Mouse (Mus musculus) kidney, embryonic 15.5 days (tissue): Measurements from ENCODE around the gene Ighmbp2. TPM values are rescaled to one million over a fixed set of nuclear protein-coding genes. Genes with fewer than 3 reads are reported as not detected.
"Not testable (repeated sequence)": the region's sequence is repeated elsewhere in the genome, so short reads cannot be mapped to it uniquely, and the experiment has no call there.

Experiments used
- ATAC-seq: fragments of 200-750 bp; cut with Nextera tagmentation; replicated peaks from 2 replicates; pipeline ENCODE4 v1.8.0; 2017; ENCODE audit warnings: moderate TSS enrichment; ENCODE audit not compliant: low FRiP score
- H3K27ac ChIP-seq: fragments of 300-500 bp; sonication (generic); 2 replicates; pipeline ENCODE4 v1.5.1; 2015; ENCODE audit warnings: mild to moderate bottlenecking, inconsistent platforms
- H3K27me3 ChIP-seq: fragments of 300-500 bp; sonication (generic); 2 replicates; pipeline ENCODE4 v1.6.1; 2015; ENCODE audit warnings: inconsistent platforms
- H3K36me3 ChIP-seq: fragments of 300-500 bp; sonication (generic); 2 replicates; pipeline ENCODE4 v1.6.1; 2015; ENCODE audit warnings: inconsistent platforms
- H3K4me1 ChIP-seq: fragments of 300-500 bp; sonication (generic); 2 replicates; pipeline ENCODE4 v1.6.1; 2015; ENCODE audit warnings: inconsistent platforms
- H3K4me2 ChIP-seq: fragments of 300-500 bp; sonication (generic); 2 replicates; pipeline ENCODE4 v1.6.1; 2015; ENCODE audit warnings: moderate library complexity, mild to moderate bottlenecking, inconsistent platforms
- H3K4me3 ChIP-seq: fragments of 300-500 bp; sonication (generic); replicated peaks from 2 replicates; pipeline ENCODE4 v1.5.1; 2015; ENCODE audit warnings: mild to moderate bottlenecking, inconsistent platforms
- H3K9ac ChIP-seq: fragments of 300-500 bp; sonication (generic); 2 replicates; pipeline ENCODE4 v1.6.1; 2015; ENCODE audit warnings: mild to moderate bottlenecking, inconsistent platforms
- H3K9me3 ChIP-seq: fragments of 300-500 bp; sonication (generic); replicated peaks from 2 replicates; pipeline ENCODE4 v1.6.1; 2016; ENCODE audit warnings: inconsistent platforms
- WGBS: fragments of 180-500 bp; shearing (Covaris S2); methylation state at CpG from one replicate; pipeline ENCODE4 v1.1.7; 2015; ENCODE audit warnings: mixed read lengths; 5-methylcytosine and 5-hydroxymethylcytosine counted together
- microRNA-seq: library from miRNA; unstranded; fragments of <30 nt; microRNA quantifications from one replicate; pipeline ENCODE4, GENCODE M21; 2016
- polyA plus RNA-seq: library from polyadenylated mRNA; unstranded; fragments of >200 nt; fragmentation: Nextera tagmentation; extraction: Ambion mirVana; gene quantifications from 2 replicates; pipeline ENCODE4 v1.2.1, GENCODE M21; 2015

Ighmbp2 gene
- polyA plus RNA-seq, 1 experiment from 2014 or later = 9.6 TPM

- Histone ChIP-seq H3K27me3 (no peaks in the 10 kb centered on the region), H3K9me3 (no peaks in the 10 kb centered on the region), H3K9ac (no peak overlapping the region), H3K4me1 (no peaks in the 10 kb centered on the region), H3K4me2 (no peak overlapping the region), H3K4me3 (no peak overlapping the region), H3K36me3 (peaks cover 55% of the 10 kb centered on the region), H3K27ac (no peak overlapping the region)
- ATAC-seq = no peak
- 85% methylated on average over 3 of the region's 3 CpGs for WGBS
Measured at GRCm38 (mm10) chr19:3260591-3260990, 22.2 kb downstream of the Ighmbp2 start.

- H3K4me3 ChIP-seq = no peak overlapping the region
- no peaks in the 10 kb centered on the region for H3K9me3 ChIP-seq
Measured at GRCm38 (mm10) chr19:3260016-3260415, 22.8 kb downstream of the Ighmbp2 start.

GRCm38 (mm10) chr19:3225261-3225660, 57.6 kb downstream of the Ighmbp2 start:
- H3K9me3 ChIP-seq, ATAC-seq: not testable (repeated sequence)
- WGBS = 80% methylated on average over 4 of the region's 6 CpGs

More at GRCm38 (mm10) chr19:3260016-3260415, 22.8 kb downstream of the Ighmbp2 start:
- H3K27me3 ChIP-seq = no peaks in the 10 kb centered on the region
- H3K27ac ChIP-seq = no peak overlapping the region
- no peak for ATAC-seq
- no peak overlapping the region for H3K4me2 ChIP-seq
- no peak overlapping the region for H3K9ac ChIP-seq
- WGBS = 84% methylated on average over 8 of the region's 8 CpGs
- no peaks in the 10 kb centered on the region for H3K4me1 ChIP-seq
- H3K36me3 ChIP-seq = peaks cover 50% of the 10 kb centered on the region

GRCm38 (mm10) chr19:3214937-3215336, 67.9 kb downstream of the Ighmbp2 start:
- H3K4me1 ChIP-seq, H3K27ac ChIP-seq, H3K27me3 ChIP-seq, H3K36me3 ChIP-seq, H3K9me3 ChIP-seq, H3K9ac ChIP-seq, H3K4me3 ChIP-seq, H3K4me2 ChIP-seq, ATAC-seq: not testable (repeated sequence)
- 63% methylated on average over 1 of the region's 1 CpGs for WGBS

More at GRCm38 (mm10) chr19:3225261-3225660, 57.6 kb downstream of the Ighmbp2 start:
- H3K9ac ChIP-seq, H3K36me3 ChIP-seq, H3K4me2 ChIP-seq, H3K4me1 ChIP-seq, H3K27me3 ChIP-seq, H3K27ac ChIP-seq, H3K4me3 ChIP-seq: not testable (repeated sequence)

Small RNA genes within 50 kb of the gene (microRNA-seq; reads per million reads assigned to microRNA genes)
- gene Mir6984 = not detected

Other genes starting within 250 kb of the Ighmbp2 start
- gene Mrpl21, start 116 bp downstream of the Ighmbp2 start, polyA plus RNA-seq = 126 and 129 TPM in 2 replicates
- gene Cpt1a, start 39.3 kb upstream of the Ighmbp2 start, polyA plus RNA-seq = 25.9 and 33.4 TPM in 2 replicates
- 0.43 and 0.53 TPM in 2 replicates for gene Tesmin, start 105.8 kb upstream of the Ighmbp2 start, polyA plus RNA-seq
- 0.72 and 1.2 TPM in 2 replicates for gene Gal, start 131.5 kb upstream of the Ighmbp2 start, polyA plus RNA-seq